8 mouse cellular contexts compared by ENCODE assay signal in genomic region chr1:55405272-55406022, GRCm38 (mm10). TPM values are rescaled to one million over a fixed set of nuclear protein-coding genes. Genes with fewer than 3 reads are reported as not detected.
DNase-seq lines count a peak whose midpoint lies in the region; ATAC-seq lines count a peak whose summit lies in the region.

Plcl1 (plus strand) TSS chr1:55405921.

- H3K27me3 ChIP-seq in hindbrain, embryonic 15.5 days: no peaks in the 10 kb centered on the region

- peak; percentile 99 for ATAC-seq in hindbrain, embryonic 15.5 days (ENCODE audit: low FRiP score, low read depth)

- peak within 1 kb of the TSS; percentile 74 for H3K4me3 ChIP-seq in hindbrain, embryonic 15.5 days

- H3K4me1 ChIP-seq in hindbrain, embryonic 15.5 days (replicated peaks): peaks cover 14% of the 10 kb centered on the region

- H3K9me3 ChIP-seq in hindbrain, embryonic 15.5 days: no peaks in the 10 kb centered on the region

- peak within 1 kb of the TSS; percentile 60 for H3K9ac ChIP-seq in hindbrain, embryonic 15.5 days

- 3% methylated on average over 46 of the region's 51 CpGs for WGBS in hindbrain, embryonic 15.5 days

- H3K36me3 ChIP-seq in hindbrain, embryonic 15.5 days: no peaks in the 10 kb centered on the region

- peak within 1 kb of the TSS; percentile 95 for H3K4me2 ChIP-seq in hindbrain, embryonic 15.5 days

- peak; percentile 94 for DNase-seq in R1 (ENCODE audit: low read depth, low spot score)
- DNase-seq in cerebellum, postnatal 14 days: peak; percentile 96 to 98
- DNase-seq in frontal cortex, postnatal 36 days (ENCODE audit: low spot score in 2 of 2): peak; percentile 97
- DNase-seq in left cerebral cortex, adult 11 months (ENCODE audit: low spot score): peak; percentile 95
- DNase-seq in lung, postnatal 36 days: peak; percentile 97
- DNase-seq in retina, embryonic 14.5 days (ENCODE audit: low spot score): peak; percentile 94
- DNase-seq in thymus, postnatal 36 days: peak; percentile 97 to 98

- H3K27ac ChIP-seq in hindbrain, embryonic 15.5 days (replicated peaks): peak within 1 kb of the TSS; percentile 74

RNA-seq across cellular contexts. Expression of gene Plcl1, which starts in this region (rescaled TPM):
- 4.0 and 4.5 TPM in 2 replicates for polyA plus RNA-seq in hindbrain, embryonic 15.5 days (2015; fragmentation: Nextera tagmentation; extraction: Ambion mirVana)

Comparison
In these comparisons a context has a peak if more than half of its experiments do, and no peak if none do; other contexts are left out.
1. Peak in every context shown above with its lines: DNase-seq, ATAC-seq, H3K4me3 ChIP-seq and H3K27ac ChIP-seq.